Mouse (Mus musculus) heart, adult 9 months (tissue): Measurements from ENCODE around the gene Spata1.

ENCODE experiments used
- DNase-seq, 2 experiments: peaks; one replicate each; pipeline ENCODE4 v3.0.0; 2022; ENCODE audit warnings: low spot score in 2 of 2

The Spata1 gene

GRCm38 (mm10) chr3:146419992-146420537 lies 79.5 kb downstream of the Spata1 start:
- no peak for DNase-seq

GRCm38 (mm10) chr3:146419534-146419933 lies 80.0 kb downstream of the Spata1 start:
- no peak for DNase-seq

- no peak for DNase-seq
These were observed 80.7 kb downstream of the Spata1 start for GRCm38 (mm10) chr3:146418901-146419300.

GRCm38 (mm10) chr3:146417873-146418272 lies 81.7 kb downstream of the Spata1 start:
- DNase-seq = no peak

DNA sequence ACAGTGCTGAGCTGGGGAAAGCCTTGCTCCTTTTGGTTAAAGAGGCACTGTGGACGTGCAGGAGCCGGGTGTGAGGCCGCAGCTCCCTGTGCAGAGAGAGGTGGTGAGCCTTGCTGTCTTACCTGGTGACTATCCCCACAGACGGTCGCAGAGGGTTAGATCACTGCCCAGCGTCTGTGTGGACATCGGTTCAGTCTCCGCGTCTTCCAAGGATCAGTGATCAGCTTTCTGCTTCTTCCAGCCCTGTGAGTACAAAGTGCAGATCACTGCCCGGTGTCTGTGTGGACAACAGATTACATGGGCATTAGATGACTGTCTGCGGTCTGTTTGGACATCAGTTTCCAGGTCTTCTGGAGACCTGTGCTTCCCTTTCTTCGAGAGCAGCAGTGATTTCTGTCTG lies 85.0 kb downstream of the Spata1 start:
- no peak for DNase-seq

DNA sequence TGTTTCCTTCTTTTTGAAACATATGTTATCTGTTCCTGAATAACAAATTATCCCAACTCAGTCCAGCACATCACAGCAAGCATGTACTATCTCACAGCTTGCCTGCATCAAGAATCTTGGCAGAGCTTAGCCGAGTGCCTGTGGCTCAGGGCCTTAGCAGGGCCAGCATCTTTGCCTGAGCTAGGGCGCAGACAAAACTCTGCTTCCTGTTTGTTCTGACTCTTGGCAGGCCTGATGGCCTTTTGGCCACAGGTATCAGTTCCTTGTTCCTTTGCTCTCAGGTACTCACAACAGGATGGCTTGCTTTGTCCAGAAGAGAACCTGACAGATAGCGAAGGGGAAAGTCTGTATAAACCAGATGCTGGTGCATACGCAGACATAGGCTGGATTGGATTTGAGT lies 85.6 kb downstream of the Spata1 start:
- DNase-seq = no peak

DNA sequence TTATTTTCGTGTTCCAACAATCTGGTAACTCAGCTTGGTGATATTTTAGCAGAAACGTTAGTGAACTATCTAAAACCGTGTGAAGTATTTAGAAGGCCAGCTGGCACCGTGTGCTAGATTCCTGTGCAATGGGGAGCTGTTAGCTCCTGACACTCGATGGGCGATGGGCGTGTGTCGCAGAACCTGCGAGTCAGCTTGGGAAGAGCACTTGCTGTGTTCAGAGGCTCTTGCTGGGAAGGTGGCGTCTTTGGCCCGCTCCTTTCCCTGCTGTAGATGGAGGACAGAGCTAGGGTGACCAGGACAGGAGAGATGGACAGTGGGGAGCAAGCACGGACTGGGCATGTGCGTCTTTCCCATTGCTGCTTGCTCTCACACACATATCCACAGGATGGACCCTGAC lies 86.5 kb downstream of the Spata1 start:
- DNase-seq = no peak

GRCm38 (mm10) chr3:146412480-146412879 lies 87.1 kb downstream of the Spata1 start:
- no peak for DNase-seq

- no peak for DNase-seq
These were observed 87.5 kb downstream of the Spata1 start for GRCm38 (mm10) chr3:146412008-146412407.

GRCm38 (mm10) chr3:146410114-146410513 lies 89.4 kb downstream of the Spata1 start:
- no peak for DNase-seq
